Mouse (Mus musculus): ENCODE results near the gene Isy1. TPM values are rescaled to one million over a fixed set of nuclear protein-coding genes. Genes with fewer than 3 reads are reported as not detected.
A peak's percentile ranks its signal among the peaks of the same experiment; 100 is the strongest.

The Isy1 gene
- polyA plus RNA-seq, 1 experiment from 2014 or later, result 24.1 TPM

DNA sequence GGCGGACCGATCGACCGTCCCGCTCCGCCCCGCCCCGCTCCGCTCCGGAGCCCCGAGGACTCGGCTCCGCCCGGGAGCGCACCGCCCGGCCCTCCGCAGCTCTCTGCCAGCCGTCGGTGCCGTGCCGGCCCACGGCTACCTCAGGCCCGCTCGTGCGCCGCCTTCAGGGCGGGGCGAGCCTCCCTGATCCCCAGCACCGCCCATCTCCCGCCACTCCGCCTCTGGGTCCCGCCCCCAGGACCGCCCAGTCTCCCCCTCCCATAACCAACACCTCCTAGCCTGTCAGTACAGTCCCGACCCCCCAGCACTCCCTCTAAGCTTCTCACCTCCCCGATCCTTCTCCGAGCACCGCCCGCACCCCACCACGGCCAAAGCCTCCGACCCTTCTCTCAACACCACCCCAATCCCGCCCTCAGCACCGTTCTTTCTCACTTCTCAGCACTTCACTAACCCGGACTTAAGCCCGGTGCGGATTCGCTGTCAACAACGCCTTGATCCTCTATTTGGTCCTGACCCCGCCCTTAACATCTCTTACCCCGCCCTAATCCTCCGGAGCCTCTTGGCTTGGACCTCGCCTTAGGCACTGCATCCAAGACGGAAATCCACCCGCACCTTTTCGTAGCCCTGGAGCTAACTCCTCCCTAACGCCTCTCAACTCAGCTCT is 26.8 kb downstream of the Isy1 start, which contains the start of gene Rab43:
Gene Rab43, minus strand, starts transcription at position 490 of the 664 bp plus-strand sequence.
- H3K9me3 ChIP-seq (replicated peaks), result no peaks in the 10 kb centered on the region
- WGBS (ENCODE audit: insufficient replicate concordance), result 1% methylated on average over 30 of the region's 56 CpGs
- peak within 1 kb of the TSS; percentile 100 for H3K27ac ChIP-seq (replicated peaks)
- H3K9ac ChIP-seq, result peak within 1 kb of the TSS; percentile 98
- peak; percentile 91 for ATAC-seq (ENCODE audit: insufficient read depth)
- H3K36me3 ChIP-seq (replicated peaks), result peaks cover 30% of the 10 kb centered on the region; the same call in 1 of the 2 replicates
- peak within 1 kb of the TSS; percentile 86 for H3K4me3 ChIP-seq (replicated peaks)
- no peaks in the 10 kb centered on the region for H3K27me3 ChIP-seq
- peak within 1 kb of the TSS; percentile 86 for H3K4me2 ChIP-seq
- H3K4me1 ChIP-seq (replicated peaks), result peaks cover 59% of the 10 kb centered on the region

GRCm38 (mm10) chr6:87810713-87811669 is 27.6 kb downstream of the Isy1 start:
- peak overlapping the region; percentile 86 for H3K4me2 ChIP-seq
- peak overlapping the region; percentile 100 for H3K27ac ChIP-seq (replicated peaks)
- peak; percentile 11 for ATAC-seq (ENCODE audit: insufficient read depth)
- peak overlapping the region; percentile 86 for H3K4me3 ChIP-seq (replicated peaks)
- peak overlapping the region; percentile 98 for H3K9ac ChIP-seq
- H3K27me3 ChIP-seq, result no peaks in the 10 kb centered on the region
- no peaks in the 10 kb centered on the region for H3K9me3 ChIP-seq (replicated peaks)
- peaks cover 66% of the 10 kb centered on the region for H3K4me1 ChIP-seq (replicated peaks)
- peaks cover 25% of the 10 kb centered on the region for H3K36me3 ChIP-seq (replicated peaks)
- WGBS (ENCODE audit: insufficient replicate concordance), result under 1% methylated on average over 76 of the region's 77 CpGs

DNA sequence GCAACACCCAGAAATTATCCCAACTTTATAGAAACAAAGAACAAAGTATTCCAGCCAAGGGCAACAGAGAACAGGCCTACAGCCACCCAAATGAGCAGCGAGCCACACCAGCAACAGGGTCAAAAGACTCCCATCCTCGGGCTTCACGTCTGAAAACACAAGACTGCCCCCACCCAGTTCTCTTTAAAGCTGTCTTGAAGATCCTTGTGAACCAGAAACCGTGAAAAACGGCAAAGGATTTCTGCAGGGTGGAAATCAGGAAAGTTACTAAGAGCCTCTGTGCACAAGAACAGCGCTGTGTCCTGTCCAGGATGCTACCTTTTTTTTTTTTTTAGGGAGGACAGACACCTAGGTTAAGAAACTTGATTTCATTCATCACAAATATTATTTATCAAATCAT is 28.3 kb downstream of the Isy1 start:
- Histone ChIP-seq H3K9me3 (replicated peaks) (no peaks in the 10 kb centered on the region), H3K4me3 (replicated peaks) (peak overlapping the region; percentile 86), H3K4me2 (peak overlapping the region; percentile 86), H3K9ac (peak overlapping the region; percentile 98), H3K36me3 (replicated peaks) (peaks cover 28% of the 10 kb centered on the region; the same call in 1 of the 2 replicates), H3K4me1 (replicated peaks) (peaks cover 73% of the 10 kb centered on the region), H3K27me3 (no peaks in the 10 kb centered on the region), H3K27ac (replicated peaks) (peak overlapping the region; percentile 100)
- no peak for ATAC-seq (ENCODE audit: insufficient read depth)
- WGBS (ENCODE audit: insufficient replicate concordance), result 11% methylated on average over 6 of the region's 6 CpGs

DNA sequence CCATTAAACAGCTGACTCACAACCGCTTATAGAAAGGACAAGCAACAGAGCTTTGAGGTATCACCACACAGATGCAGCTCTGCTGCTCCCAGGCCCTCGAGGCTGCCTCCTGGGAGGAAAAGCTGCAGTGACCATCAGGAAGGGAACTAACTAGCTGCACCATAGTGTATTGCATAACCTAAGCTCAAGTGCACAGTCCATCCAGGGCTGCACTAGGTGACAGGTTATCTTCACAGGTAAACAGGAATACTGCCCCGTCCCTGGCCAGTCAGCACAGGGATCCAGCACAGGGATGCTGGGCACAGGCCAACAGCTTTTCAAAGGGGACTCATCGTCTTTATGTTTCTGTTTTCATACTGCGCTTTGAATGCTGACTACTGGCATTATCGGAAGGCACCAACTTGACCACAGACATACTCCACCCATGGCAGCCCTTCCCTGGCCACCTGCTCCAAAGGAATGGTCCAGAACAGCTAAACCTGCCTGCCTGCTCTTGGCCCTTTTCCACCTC is 28.9 kb downstream of the Isy1 start:
- Histone ChIP-seq H3K9ac (peak overlapping the region; percentile 98), H3K4me3 (replicated peaks) (peak overlapping the region; percentile 86), H3K4me1 (replicated peaks) (peaks cover 79% of the 10 kb centered on the region), H3K27me3 (no peaks in the 10 kb centered on the region), H3K9me3 (replicated peaks) (no peaks in the 10 kb centered on the region), H3K27ac (replicated peaks) (peak overlapping the region; percentile 100), H3K4me2 (peak overlapping the region; percentile 86), H3K36me3 (replicated peaks) (peaks cover 34% of the 10 kb centered on the region)
- peak; percentile 20 for ATAC-seq (ENCODE audit: insufficient read depth)
- 18% methylated on average over 6 of the region's 6 CpGs for WGBS (ENCODE audit: insufficient replicate concordance)

DNA sequence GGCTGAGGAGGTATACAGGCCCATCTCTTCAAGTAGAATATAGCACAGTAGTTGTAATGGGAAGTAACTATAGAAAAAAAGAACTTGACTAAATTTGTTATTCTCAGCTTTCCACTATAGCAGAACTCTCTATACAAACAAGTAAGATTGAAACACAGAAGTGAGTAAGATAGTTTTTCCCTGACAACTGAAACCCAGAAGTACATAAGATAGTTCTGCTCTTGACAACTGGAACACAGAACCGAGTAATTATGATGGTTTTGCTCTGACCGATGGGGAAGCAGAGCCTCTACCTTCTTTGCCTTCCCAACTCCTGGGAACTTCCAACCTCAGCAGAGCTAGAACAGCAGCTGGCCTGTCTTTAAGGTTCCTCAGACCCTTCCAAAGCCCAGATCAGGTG is 29.5 kb downstream of the Isy1 start:
- H3K9ac ChIP-seq, result peak overlapping the region; percentile 98
- peak overlapping the region; percentile 100 for H3K27ac ChIP-seq (replicated peaks)
- no peaks in the 10 kb centered on the region for H3K9me3 ChIP-seq (replicated peaks)
- H3K4me3 ChIP-seq (replicated peaks), result peak overlapping the region; percentile 86
- WGBS (ENCODE audit: insufficient replicate concordance), result 55% methylated on average over 2 of the region's 2 CpGs
- ATAC-seq (ENCODE audit: insufficient read depth), result no peak
- peaks cover 84% of the 10 kb centered on the region for H3K4me1 ChIP-seq (replicated peaks)
- H3K27me3 ChIP-seq, result no peaks in the 10 kb centered on the region
- H3K4me2 ChIP-seq, result peak overlapping the region; percentile 86
- peaks cover 39% of the 10 kb centered on the region for H3K36me3 ChIP-seq (replicated peaks)

GRCm38 (mm10) chr6:87808521-87808920 is 30.1 kb downstream of the Isy1 start:
- Histone ChIP-seq H3K9me3 (replicated peaks) (no peaks in the 10 kb centered on the region), H3K4me1 (replicated peaks) (peaks cover 86% of the 10 kb centered on the region), H3K4me2 (peak overlapping the region; percentile 86), H3K27ac (replicated peaks) (peak overlapping the region; percentile 100), H3K4me3 (replicated peaks) (peak overlapping the region; percentile 86), H3K9ac (peak overlapping the region; percentile 62), H3K36me3 (replicated peaks) (peaks cover 46% of the 10 kb centered on the region), H3K27me3 (no peaks in the 10 kb centered on the region)
- no peak for ATAC-seq (ENCODE audit: insufficient read depth)
- WGBS (ENCODE audit: insufficient replicate concordance), result 42% methylated on average over 3 of the region's 3 CpGs

GRCm38 (mm10) chr6:87807735-87808440 is 30.7 kb downstream of the Isy1 start:
- Histone ChIP-seq H3K9me3 (replicated peaks) (no peaks in the 10 kb centered on the region), H3K4me2 (peak overlapping the region; percentile 86), H3K4me1 (replicated peaks) (peaks cover 85% of the 10 kb centered on the region), H3K36me3 (replicated peaks) (peaks cover 47% of the 10 kb centered on the region), H3K9ac (peak overlapping the region; percentile 62), H3K27ac (replicated peaks) (peak overlapping the region; percentile 100), H3K4me3 (replicated peaks) (peak overlapping the region; percentile 86), H3K27me3 (no peaks in the 10 kb centered on the region)
- no peak for ATAC-seq (ENCODE audit: insufficient read depth)
- 51% methylated on average over 4 of the region's 4 CpGs for WGBS (ENCODE audit: insufficient replicate concordance)

GRCm38 (mm10) chr6:87806857-87807256 is 31.7 kb downstream of the Isy1 start:
- peak overlapping the region; percentile 100 for H3K27ac ChIP-seq (replicated peaks)
- no peaks in the 10 kb centered on the region for H3K9me3 ChIP-seq (replicated peaks)
- H3K27me3 ChIP-seq, result no peaks in the 10 kb centered on the region
- WGBS (ENCODE audit: insufficient replicate concordance), result 55% methylated on average over 2 of the region's 2 CpGs
- H3K4me3 ChIP-seq (replicated peaks), result no peak overlapping the region; the same call in 1 of the 2 replicates
- H3K9ac ChIP-seq, result no peak overlapping the region
- peaks cover 77% of the 10 kb centered on the region for H3K4me1 ChIP-seq (replicated peaks)
- H3K4me2 ChIP-seq, result peak overlapping the region; percentile 86; the same call in 1 of the 2 replicates
- peaks cover 51% of the 10 kb centered on the region for H3K36me3 ChIP-seq (replicated peaks)
- no peak for ATAC-seq (ENCODE audit: insufficient read depth)

- Histone ChIP-seq H3K4me1 (replicated peaks) (peaks cover 83% of the 10 kb centered on the region), H3K27ac (replicated peaks) (peak overlapping the region; percentile 42; the same call in 1 of the 2 replicates), H3K9ac (no peak overlapping the region), H3K36me3 (replicated peaks) (peaks cover 55% of the 10 kb centered on the region), H3K4me3 (replicated peaks) (no peak overlapping the region), H3K27me3 (no peaks in the 10 kb centered on the region), H3K9me3 (replicated peaks) (no peaks in the 10 kb centered on the region), H3K4me2 (no peak overlapping the region)
- no peak for ATAC-seq (ENCODE audit: insufficient read depth)
- WGBS (ENCODE audit: insufficient replicate concordance), result 46% methylated on average over 2 of the region's 2 CpGs
Observed at GRCm38 (mm10) chr6:87806028-87806427, 32.6 kb downstream of the Isy1 start.

GRCm38 (mm10) chr6:87805448-87805847 is 33.1 kb downstream of the Isy1 start:
- ATAC-seq (ENCODE audit: insufficient read depth), result no peak
- no peaks in the 10 kb centered on the region for H3K27me3 ChIP-seq
- no peaks in the 10 kb centered on the region for H3K9me3 ChIP-seq (replicated peaks)
- 88% methylated on average over 7 of the region's 7 CpGs for WGBS (ENCODE audit: insufficient replicate concordance)
- no peak overlapping the region for H3K9ac ChIP-seq
- H3K4me1 ChIP-seq (replicated peaks), result peaks cover 89% of the 10 kb centered on the region
- H3K27ac ChIP-seq (replicated peaks), result no peak overlapping the region; the same call in 1 of the 2 replicates
- H3K4me2 ChIP-seq, result no peak overlapping the region
- peaks cover 55% of the 10 kb centered on the region for H3K36me3 ChIP-seq (replicated peaks)
- H3K4me3 ChIP-seq (replicated peaks), result no peak overlapping the region
